Comparison of ENCODE assay signal across 15 mouse cellular contexts in the genomic region with DNA sequence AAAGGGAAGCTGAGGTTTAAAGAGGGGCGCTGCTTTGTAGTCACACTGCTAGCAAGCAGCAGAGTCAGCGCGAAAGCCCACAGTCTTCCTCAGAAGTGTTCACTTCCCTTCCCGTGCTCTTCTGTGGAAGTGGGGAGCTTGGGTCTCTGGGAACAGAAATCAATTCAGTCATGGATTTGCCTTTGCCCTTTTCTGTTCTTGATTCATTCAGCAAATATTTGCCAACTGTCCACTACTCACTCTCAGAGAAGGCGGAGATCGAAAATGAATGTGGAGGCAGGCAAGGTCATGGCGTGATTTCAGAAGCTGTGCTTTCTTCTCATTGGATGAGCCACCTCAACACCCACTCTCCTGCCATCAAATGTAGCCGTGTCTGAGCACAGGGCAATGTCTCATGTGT. TPM values are rescaled to one million over a fixed set of nuclear protein-coding genes. Genes with fewer than 3 reads are reported as not detected.
DNase-seq lines count a peak whose midpoint lies in the region; ATAC-seq lines count a peak whose summit lies in the region.
"Had no signal": no experiment of that assay in that cellular context is flagged by ENCODE, and none has a peak within 500 bp of the region (broad histone marks: within the 10 kb centered on the region; RNA-seq: fewer than 3 reads in every experiment).

No protein-coding gene starts in this region.

- no peak for ATAC-seq in midbrain, embryonic 16.5 days
- no peak for ATAC-seq in midbrain, embryonic 11.5 days (ENCODE audit: low FRiP score)

- peaks cover 37% of the 10 kb centered on the region for H3K4me1 ChIP-seq in heart, embryonic 10.5 days
- H3K4me1 ChIP-seq in midbrain, embryonic 16.5 days (ENCODE audit: control insufficient read depth, insufficient read depth, low read length) = peaks cover 18% of the 10 kb centered on the region
- H3K4me1 ChIP-seq in midbrain, embryonic 11.5 days (ENCODE audit: control insufficient read depth, insufficient read depth, low read length) = peaks cover 11% of the 10 kb centered on the region

- H3K36me3 ChIP-seq in heart, embryonic 10.5 days = peaks cover 5% of the 10 kb centered on the region
- no peaks in the 10 kb centered on the region; the same call in 1 of the 2 replicates for H3K36me3 ChIP-seq in midbrain, embryonic 16.5 days (ENCODE audit: control insufficient read depth, insufficient read depth, low read length)
- H3K36me3 ChIP-seq in midbrain, embryonic 11.5 days (ENCODE audit: control insufficient read depth, insufficient read depth, low read length) = no peaks in the 10 kb centered on the region; the same call in 1 of the 2 replicates

- H3K4me2 ChIP-seq in midbrain, embryonic 16.5 days (ENCODE audit: low read length) = no peak overlapping the region
- no peak overlapping the region for H3K4me2 ChIP-seq in midbrain, embryonic 11.5 days
- H3K4me2 ChIP-seq: neural tube, embryonic 12.5 days had no signal

- H3K9me3 ChIP-seq in heart, embryonic 10.5 days = no peaks in the 10 kb centered on the region
- H3K9me3 ChIP-seq in midbrain, embryonic 16.5 days (replicated peaks; ENCODE audit: control insufficient read depth, low read length, poor library complexity, severe bottlenecking) = no peaks in the 10 kb centered on the region
- no peaks in the 10 kb centered on the region for H3K9me3 ChIP-seq in midbrain, embryonic 11.5 days (ENCODE audit: control insufficient read depth, low read length)
- H3K9me3 ChIP-seq: midbrain, embryonic 10.5 days; neural tube, embryonic 12.5 days had no signal

- H3K27ac ChIP-seq in heart, embryonic 10.5 days = no peak overlapping the region
- H3K27ac ChIP-seq in midbrain, embryonic 16.5 days (ENCODE audit: low read length) = no peak overlapping the region
- H3K27ac ChIP-seq in midbrain, embryonic 11.5 days (ENCODE audit: low read depth, low read length) = no peak overlapping the region
- H3K27ac ChIP-seq: neural tube, embryonic 12.5 days had no signal

- no peak overlapping the region for H3K4me3 ChIP-seq in heart, embryonic 10.5 days
- no peak overlapping the region for H3K4me3 ChIP-seq in midbrain, embryonic 16.5 days (ENCODE audit: low read depth, low read length)
- H3K4me3 ChIP-seq in midbrain, embryonic 11.5 days (ENCODE audit: low read depth, low read length) = no peak overlapping the region
- H3K4me3 ChIP-seq: midbrain, embryonic 10.5 days; neural tube, embryonic 12.5 days had no signal

- H3K9ac ChIP-seq in midbrain, embryonic 16.5 days (ENCODE audit: low read depth, low read length) = no peak overlapping the region
- H3K9ac ChIP-seq in midbrain, embryonic 11.5 days (ENCODE audit: low read length) = no peak overlapping the region
- H3K9ac ChIP-seq: neural tube, embryonic 12.5 days had no signal

- 85% methylated on average over 8 of the region's 8 CpGs for WGBS in heart, embryonic 10.5 days
- WGBS in midbrain, embryonic 16.5 days = 88% methylated on average over 8 of the region's 8 CpGs
- WGBS in midbrain, embryonic 11.5 days = 89% methylated on average over 8 of the region's 8 CpGs

- DNase-seq in heart, adult 11 months = peak; percentile 94
- DNase-seq in heart, embryonic 10.5 days (ENCODE audit: low spot score) = no peak
- DNase-seq in adrenal gland, postnatal 25 days = peak; percentile 51
- DNase-seq in kidney, postnatal 36 days = peak; percentile 30 to 56
- peak; percentile 64 for DNase-seq in lung, postnatal 36 days
- DNase-seq in frontal cortex, postnatal 36 days (ENCODE audit: low spot score in 2 of 2) = no peak
- no peak for DNase-seq in midbrain, embryonic 11.5 days (ENCODE audit: low spot score, missing footprints)
- DNase-seq: cerebellum, postnatal 36 days; right cerebral cortex, adult 18-20 months; thymus, postnatal 25 days had no signal

- no peaks in the 10 kb centered on the region for H3K27me3 ChIP-seq in heart, embryonic 10.5 days (ENCODE audit: insufficient read depth, poor library complexity, severe bottlenecking)
- H3K27me3 ChIP-seq in midbrain, embryonic 16.5 days (ENCODE audit: control insufficient read depth, insufficient read depth, low read depth, low read length) = no peaks in the 10 kb centered on the region
- no peaks in the 10 kb centered on the region for H3K27me3 ChIP-seq in midbrain, embryonic 11.5 days (ENCODE audit: control insufficient read depth, insufficient read depth, low read length)
- H3K27me3 ChIP-seq: neural tube, embryonic 12.5 days had no signal

RNA-seq across cellular contexts. Expression of a gene that starts 1.8 kb away (rescaled TPM):
- polyA plus RNA-seq in heart, embryonic 10.5 days (2016; fragmentation: Nextera tagmentation; extraction: Ambion mirVana) = 41.2 and 52.5 TPM in 2 replicates
- 27.0 and 30.0 TPM in 2 replicates for total RNA-seq in adrenal gland, postnatal 25 days (2021)
- polyA plus RNA-seq in midbrain, embryonic 16.5 days (2015; fragmentation: Nextera tagmentation; extraction: Ambion mirVana) = 86.7 and 90.0 TPM in 2 replicates
- polyA plus RNA-seq in midbrain, embryonic 11.5 days (2014; fragmentation: Nextera tagmentation; extraction: Ambion mirVana) = 62.0 and 63.6 TPM in 2 replicates

RNA-seq across cellular contexts. Expression of a gene that starts 2.2 kb away (rescaled TPM):
- polyA plus RNA-seq in heart, embryonic 10.5 days (2016; fragmentation: Nextera tagmentation; extraction: Ambion mirVana) = 10.3 and 11.7 TPM in 2 replicates
- total RNA-seq in adrenal gland, postnatal 25 days (2021) = 4.0 TPM in 1 of 2 replicates, not detected in the other
- 7.5 and 8.2 TPM in 2 replicates for polyA plus RNA-seq in midbrain, embryonic 16.5 days (2015; fragmentation: Nextera tagmentation; extraction: Ambion mirVana)
- polyA plus RNA-seq in midbrain, embryonic 11.5 days (2014; fragmentation: Nextera tagmentation; extraction: Ambion mirVana) = 4.7 and 5.0 TPM in 2 replicates

RNA-seq across cellular contexts. Expression of a gene that starts 14.8 kb away (rescaled TPM):
- polyA plus RNA-seq in heart, embryonic 10.5 days (2016; fragmentation: Nextera tagmentation; extraction: Ambion mirVana) = 37.3 and 37.8 TPM in 2 replicates
- total RNA-seq in adrenal gland, postnatal 25 days (2021) = 75.1 and 82.0 TPM in 2 replicates
- 6.3 and 8.7 TPM in 2 replicates for polyA plus RNA-seq in midbrain, embryonic 16.5 days (2015; fragmentation: Nextera tagmentation; extraction: Ambion mirVana)
- polyA plus RNA-seq in midbrain, embryonic 11.5 days (2014; fragmentation: Nextera tagmentation; extraction: Ambion mirVana) = 9.7 and 9.9 TPM in 2 replicates

RNA-seq across cellular contexts. Expression of a gene that starts 15.0 kb away (rescaled TPM):
- polyA plus RNA-seq in heart, embryonic 10.5 days (2016; fragmentation: Nextera tagmentation; extraction: Ambion mirVana) = not detected in 2 replicates
- not detected in 2 replicates for total RNA-seq in adrenal gland, postnatal 25 days (2021)
- polyA plus RNA-seq in midbrain, embryonic 16.5 days (2015; fragmentation: Nextera tagmentation; extraction: Ambion mirVana) = not detected in 2 replicates
- not detected in 2 replicates for polyA plus RNA-seq in midbrain, embryonic 11.5 days (2014; fragmentation: Nextera tagmentation; extraction: Ambion mirVana)
- total RNA-seq: left cerebral cortex, postnatal 36 days had no signal
- polyA plus RNA-seq: heart, embryonic 16.5 days; midbrain, embryonic 10.5 days; neural tube, embryonic 12.5 days had no signal

RNA-seq across cellular contexts. Expression of a gene that starts 27.4 kb away (rescaled TPM):
- 7.4 and 16.5 TPM in 2 replicates for polyA plus RNA-seq in heart, embryonic 10.5 days (2016; fragmentation: Nextera tagmentation; extraction: Ambion mirVana)
- total RNA-seq in adrenal gland, postnatal 25 days (2021) = 6.3 and 6.4 TPM in 2 replicates
- 16.6 and 17.8 TPM in 2 replicates for polyA plus RNA-seq in midbrain, embryonic 16.5 days (2015; fragmentation: Nextera tagmentation; extraction: Ambion mirVana)
- polyA plus RNA-seq in midbrain, embryonic 11.5 days (2014; fragmentation: Nextera tagmentation; extraction: Ambion mirVana) = 3.1 and 3.4 TPM in 2 replicates

Comparison
In these comparisons a context has a peak if more than half of its experiments do, and no peak if none do; other contexts are left out.
1. DNase-seq: peak in heart, adult 11 months (single experiment), adrenal gland, postnatal 25 days (single experiment), kidney, postnatal 36 days (2 of 2) and lung, postnatal 36 days (single experiment); none in heart, embryonic 10.5 days (single experiment), frontal cortex, postnatal 36 days (0 of 2) and midbrain, embryonic 11.5 days (single experiment).